Mouse (Mus musculus) heart, adult 2 months (tissue): ENCODE data around the gene Cd81. TPM values are rescaled to one million over a fixed set of nuclear protein-coding genes. Genes with fewer than 3 reads are reported as not detected.

Experiments used
- DNase-seq, 2 experiments: peaks; one replicate each; pipeline ENCODE4 v3.0.0; 2021
- H3K27ac ChIP-seq: fragments of 200-600 bp; 2 replicates; pipeline ENCODE4 v1.8.1; 2022
- H3K27me3 ChIP-seq: fragments of 200-500 bp; 2 replicates; pipeline ENCODE4 v1.6.1; 2012; ENCODE audit warnings: mild to moderate bottlenecking, low read length, inconsistent platforms, mixed read lengths; ENCODE audit not compliant: control insufficient read depth, insufficient read depth
- H3K36me3 ChIP-seq: fragments of 200-500 bp; 2 replicates; pipeline ENCODE4 v1.6.1; 2012; ENCODE audit warnings: low read length, inconsistent platforms; ENCODE audit not compliant: control insufficient read depth, insufficient read depth
- H3K4me1 ChIP-seq: fragments of 200-500 bp; 2 replicates; pipeline ENCODE4 v1.6.1; 2011; ENCODE audit warnings: low read length; ENCODE audit not compliant: control insufficient read depth, insufficient read depth
- H3K4me3 ChIP-seq: fragments of 200-600 bp; 2 replicates; pipeline ENCODE4 v1.8.1; 2022
- H3K79me2 ChIP-seq: fragments of 200-500 bp; replicated peaks from 2 replicates; pipeline ENCODE4 v1.6.1; 2012; ENCODE audit warnings: mild to moderate bottlenecking, inconsistent platforms, low read length, moderate library complexity, mixed read lengths; ENCODE audit not compliant: control insufficient read depth, insufficient read depth
- H3K9ac ChIP-seq: fragments of 200-500 bp; 2 replicates; pipeline ENCODE4 v1.6.1; 2012; ENCODE audit warnings: low read depth, mild to moderate bottlenecking, control low read depth, inconsistent platforms, low read length, mixed read lengths
- CTCF ChIP-seq: fragments of 200-600 bp; IDR thresholded peaks from 2 replicates; pipeline ENCODE4 v1.8.1; 2022; ENCODE audit warnings: antibody characterized with exemption, mild to moderate bottlenecking, moderate library complexity
- EP300 ChIP-seq: fragments of 200-500 bp; IDR thresholded peaks from 2 replicates; pipeline ENCODE4 v1.6.1; 2011; ENCODE audit warnings: low read depth, low read length, control low read depth; ENCODE audit not compliant: insufficient read depth
- POLR2A ChIP-seq: fragments of 200-500 bp; IDR thresholded peaks from 2 replicates; pipeline ENCODE4 v1.6.1; 2011; ENCODE audit warnings: mild to moderate bottlenecking, low read depth, low read length, control low read depth; ENCODE audit not compliant: insufficient read depth
- WGBS: fragments of 180-500 bp; shearing (Covaris S2); methylation state at CpG from one replicate; pipeline ENCODE4 v1.1.7; 2018; 5-methylcytosine and 5-hydroxymethylcytosine counted together
- intact Hi-C: fragments of 180-260 bp; cut with DNase I; formaldehyde crosslinking; loops from one replicate; pipeline ENCODE4 v1.15.1; 2025
- polyA plus RNA-seq: library from polyadenylated mRNA; depleted of rRNA; stranded (reverse); fragments of >200 nt; gene quantifications from 2 replicates; pipeline ENCODE4 v1.2.3, GENCODE M21; 2012
- total RNA-seq, 2 experiments: library from RNA; stranded (reverse); gene quantifications; 2 replicates each; pipeline ENCODE4 v1.2.3; 2021

Cd81 gene
- total and polyA plus RNA-seq, 3 experiments = 424 to 641 (median 434) TPM

DNA sequence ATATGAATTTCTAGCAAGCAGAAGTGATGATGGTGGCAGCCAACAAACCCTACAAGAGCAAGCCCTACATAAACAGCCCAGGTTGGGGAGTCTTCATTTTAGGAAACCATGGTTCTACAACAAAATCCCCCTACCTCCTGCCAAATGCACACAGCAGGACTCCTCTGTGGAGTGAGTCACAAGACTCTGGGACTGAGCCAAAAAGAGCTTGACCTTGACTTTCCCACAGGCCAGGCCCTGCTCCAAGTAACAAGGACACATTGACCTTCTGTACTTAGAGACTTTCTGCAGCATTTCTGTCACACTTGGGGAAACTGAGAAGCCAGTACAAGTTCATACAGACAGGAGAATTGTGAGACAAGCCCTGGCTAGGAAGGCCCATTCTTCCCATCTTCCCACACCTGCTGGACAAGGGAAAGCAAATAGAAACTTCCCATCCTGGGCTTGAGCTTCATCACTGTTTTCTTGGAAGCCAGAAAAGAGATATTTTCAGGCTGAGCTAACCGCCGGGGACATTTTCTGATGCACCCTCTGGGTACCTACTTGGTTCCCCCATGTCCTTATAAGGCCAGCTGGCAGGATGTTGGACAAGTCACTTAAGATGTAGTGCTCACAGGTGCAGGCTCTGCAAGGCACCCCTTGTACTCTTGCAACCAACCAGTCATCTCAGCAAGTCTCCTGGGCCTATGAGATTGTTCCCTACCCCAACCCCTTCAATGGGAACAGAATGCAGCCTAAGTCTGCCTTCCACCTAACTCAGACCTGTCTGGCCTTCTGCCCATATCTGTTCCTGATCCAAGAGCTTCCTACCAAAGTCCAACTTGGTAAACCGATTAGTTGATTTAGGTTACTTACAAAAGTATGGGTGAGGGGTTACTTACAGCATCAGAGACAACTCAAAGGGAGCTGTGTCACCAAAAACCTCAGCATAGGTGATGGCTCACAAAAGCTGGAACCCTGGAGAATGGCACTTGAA lies 2.4 kb upstream of the Cd81 start:
- Histone ChIP-seq H3K4me1 (peaks cover 12% of the 10 kb centered on the region), H3K79me2 (peaks cover 2% of the 10 kb centered on the region; the same call in 1 of the 2 replicates), H3K27me3 (no peaks in the 10 kb centered on the region), H3K36me3 (no peaks in the 10 kb centered on the region; the same call in none of the 2 replicates), H3K27ac (peak overlapping the region; percentile 59), H3K9ac (no peak overlapping the region), H3K4me3 (no peak overlapping the region)
- intact Hi-C loops = no loop called here
- TF ChIP-seq EP300 = no peak
- no peak for TF ChIP-seq CTCF
- no peak for TF ChIP-seq POLR2A
- 71% methylated on average over 3 of the region's 3 CpGs for WGBS
- DNase-seq = peak; percentile 60 to 72

DNA sequence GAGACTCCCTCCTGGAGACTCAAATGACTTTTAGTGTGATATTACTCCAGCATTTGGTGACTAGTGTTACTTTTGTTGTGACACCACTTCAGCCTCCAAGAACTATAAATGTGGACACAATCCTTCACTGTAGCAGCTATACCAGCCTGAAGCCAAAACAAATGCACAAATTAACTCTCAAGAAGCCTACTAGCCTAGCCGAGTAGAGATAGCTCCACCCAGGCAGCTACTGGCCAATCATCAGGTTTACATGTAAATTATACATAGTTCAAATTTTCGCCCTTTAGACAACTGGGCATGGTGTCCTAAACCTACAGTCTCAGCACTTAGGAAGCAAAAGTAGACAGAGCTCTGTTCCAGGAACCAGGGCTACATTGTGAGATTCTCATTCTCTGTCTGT lies 1.2 kb upstream of the Cd81 start:
- H3K27ac ChIP-seq = no peak overlapping the region; the same call in 1 of the 2 replicates
- H3K4me3 ChIP-seq = no peak overlapping the region
- peaks cover 2% of the 10 kb centered on the region for H3K79me2 ChIP-seq
- WGBS = 71% methylated on average over 2 of the region's 2 CpGs
- no peak for DNase-seq
- peaks cover 20% of the 10 kb centered on the region for H3K4me1 ChIP-seq
- TF ChIP-seq EP300 (no peak), POLR2A (no peak), CTCF (no peak)
- no peak overlapping the region for H3K9ac ChIP-seq
- H3K27me3 ChIP-seq = no peaks in the 10 kb centered on the region
- intact Hi-C loops = loop anchor here (1.0 kb wide), 1 partner anchor 8 kb away; no protein-coding TSS in a partner anchor
- peaks cover under 1% of the 10 kb centered on the region for H3K36me3 ChIP-seq

DNA sequence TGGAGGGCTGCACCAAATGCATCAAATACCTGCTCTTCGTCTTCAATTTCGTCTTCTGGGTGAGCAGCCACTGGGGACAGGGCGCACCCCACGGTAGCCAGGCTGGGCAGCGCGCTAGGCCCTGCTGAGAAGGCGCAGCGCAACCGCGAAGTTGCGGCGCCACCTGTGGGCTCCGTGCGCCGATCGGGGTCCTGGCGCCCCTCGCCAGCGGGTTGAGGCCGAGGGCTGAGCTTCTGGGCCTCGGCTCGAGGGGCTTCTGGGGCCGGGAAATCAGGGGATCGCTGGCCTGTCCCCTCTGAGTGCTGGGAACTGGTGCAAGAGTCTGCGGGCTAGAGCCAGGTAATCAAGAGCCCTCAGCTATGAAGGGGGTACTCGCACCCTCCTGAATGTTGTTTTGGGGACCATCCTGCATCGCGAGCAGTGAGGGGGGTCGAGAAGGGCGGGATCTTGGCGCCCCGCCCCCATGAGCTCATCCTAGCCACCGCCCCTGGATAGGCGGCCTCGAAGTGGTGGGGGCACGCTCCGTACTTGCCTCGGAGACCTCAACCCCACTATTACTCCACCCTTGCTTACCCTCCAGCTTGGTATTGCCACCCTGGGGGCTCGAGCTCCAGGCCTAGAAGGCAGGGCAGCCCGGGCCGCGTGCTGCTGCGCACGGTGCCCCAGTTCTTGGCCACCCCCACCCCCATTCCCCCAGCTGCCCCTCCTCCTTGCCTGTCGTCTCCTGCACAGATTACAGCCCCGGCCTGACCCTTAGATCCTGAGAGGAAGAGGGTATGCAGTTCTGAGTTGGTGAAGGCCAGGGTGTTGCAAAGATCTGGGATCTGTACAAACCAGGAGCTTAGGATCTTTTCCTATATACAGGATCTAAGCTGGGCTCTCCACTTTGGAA lies 715 bp downstream of the Cd81 start:
- WGBS = under 1% methylated on average over 46 of the region's 46 CpGs
- H3K4me1 ChIP-seq = peaks cover 39% of the 10 kb centered on the region

DNA sequence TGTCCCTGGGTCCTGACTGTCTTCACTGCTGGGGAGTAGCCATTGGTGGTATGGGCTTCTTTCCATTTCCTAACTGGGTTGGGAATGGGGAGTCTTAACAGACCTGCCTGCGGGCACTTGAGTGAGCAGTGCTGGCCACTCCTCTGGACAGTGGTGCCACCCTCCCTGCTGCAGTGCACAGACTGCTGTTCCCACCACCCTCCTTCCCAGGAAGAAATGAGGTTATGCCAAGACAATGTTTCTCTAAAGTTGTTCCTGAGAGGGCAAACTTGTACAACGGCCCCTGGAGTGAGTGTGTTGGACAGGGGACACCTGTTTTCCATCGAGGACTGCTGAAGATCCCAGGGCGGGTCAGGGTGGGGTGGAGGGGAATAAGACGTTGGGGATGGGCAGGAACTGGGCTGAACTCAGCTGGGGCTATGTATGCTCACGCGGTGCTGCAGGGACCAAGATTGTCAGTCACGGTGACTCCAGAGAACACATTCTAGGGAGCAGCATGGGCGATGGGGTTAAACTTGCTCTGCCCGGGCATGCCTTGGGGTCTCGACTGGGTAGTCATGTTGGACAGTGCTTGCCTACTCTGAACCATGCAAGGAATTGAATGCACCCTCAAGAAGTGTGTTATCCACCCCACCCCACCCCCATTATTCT lies 1.5 kb downstream of the Cd81 start:
- WGBS = 4% methylated on average over 11 of the region's 11 CpGs
- DNase-seq = peak in 1 of 2 experiments; percentile 58

More for the DNA sequence above, 715 bp downstream of the Cd81 start:
- H3K27me3 ChIP-seq = no peaks in the 10 kb centered on the region
- peak overlapping the region; percentile 100 for H3K27ac ChIP-seq
- intact Hi-C loops = loop anchor here (1.0 kb wide), 1 partner anchor 45 kb away; no protein-coding TSS in a partner anchor
- H3K9ac ChIP-seq = peak overlapping the region; percentile 98
- H3K4me3 ChIP-seq = peak overlapping the region; percentile 77
- peaks cover 8% of the 10 kb centered on the region for H3K36me3 ChIP-seq
- peak; percentile 60 for TF ChIP-seq CTCF
- no peak; the same call in 1 of the 2 replicates for TF ChIP-seq EP300
- no peak for TF ChIP-seq POLR2A
- peak; percentile 83 to 86 for DNase-seq
- peaks cover 7% of the 10 kb centered on the region for H3K79me2 ChIP-seq

DNA sequence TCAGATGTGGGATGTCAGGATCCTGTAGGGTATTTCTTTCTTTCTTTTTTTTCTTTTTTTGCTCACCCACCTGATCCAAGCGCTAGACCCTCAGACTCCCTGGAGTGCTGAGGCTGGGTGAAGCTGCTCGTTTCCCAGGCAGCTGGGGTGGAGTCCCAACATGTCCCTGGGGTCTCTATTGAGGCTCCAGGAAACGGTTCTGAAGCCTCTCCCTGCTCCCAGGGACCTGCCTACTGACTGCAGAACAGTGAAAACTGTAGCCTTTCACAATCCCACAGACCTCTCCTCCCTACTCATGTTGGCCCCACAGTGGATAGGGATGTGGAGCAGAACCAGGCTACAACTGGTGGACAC lies 2.0 kb downstream of the Cd81 start:
- Histone ChIP-seq H3K4me3 (peak overlapping the region; percentile 77), H3K4me1 (peaks cover 51% of the 10 kb centered on the region), H3K79me2 (peaks cover 7% of the 10 kb centered on the region), H3K27me3 (no peaks in the 10 kb centered on the region), H3K9ac (peak overlapping the region; percentile 98), H3K27ac (peak overlapping the region; percentile 100), H3K36me3 (peaks cover 12% of the 10 kb centered on the region)
- 10% methylated on average over 3 of the region's 3 CpGs for WGBS
- peak in 1 of 2 experiments; percentile 50 for DNase-seq
- intact Hi-C loops = loop anchor here (2.0 kb wide), 1 partner anchor 14 kb away; the partner anchor contains the start of gene Tssc4
- no peak for TF ChIP-seq POLR2A
- no peak for TF ChIP-seq CTCF
- 0 out of 2 replicates have a peak, but pooled peaks have one; percentile 46 for TF ChIP-seq EP300

More for the DNA sequence above, 1.5 kb downstream of the Cd81 start:
- Histone ChIP-seq H3K4me1 (peaks cover 47% of the 10 kb centered on the region), H3K9ac (peak overlapping the region; percentile 98), H3K36me3 (peaks cover 8% of the 10 kb centered on the region), H3K27ac (peak overlapping the region; percentile 100), H3K4me3 (peak overlapping the region; percentile 77), H3K27me3 (no peaks in the 10 kb centered on the region), H3K79me2 (peaks cover 7% of the 10 kb centered on the region)
- intact Hi-C loops = loop anchor here (1.0 to 2.0 kb wide), 2 partner anchors 15 to 46 kb away; partner anchors contain the start of gene Tssc4
- TF ChIP-seq POLR2A (no peak), CTCF (no peak), EP300 (no peak)
